Mouse (Mus musculus) kidney, postnatal 0 days (tissue): ENCODE results near the gene Tbc1d22a. TPM values are rescaled to one million over a fixed set of nuclear protein-coding genes. Genes with fewer than 3 reads are reported as not detected.

Experiments
- ATAC-seq: fragments of 200-750 bp; cut with Nextera tagmentation; replicated peaks from 2 replicates; pipeline ENCODE4 v1.8.0; 2017; ENCODE audit warnings: low read depth, moderate number of reproducible peaks, moderate TSS enrichment, moderate library complexity; ENCODE audit not compliant: low FRiP score
- DNase-seq: peaks from one replicate; pipeline ENCODE4 v3.0.0-alpha.2; 2016; ENCODE audit warnings: low spot score
- H3K27ac ChIP-seq: fragments of 300-500 bp; sonication (generic); 2 replicates; pipeline ENCODE4 v1.5.1; 2014; ENCODE audit warnings: mild to moderate bottlenecking
- H3K27me3 ChIP-seq: fragments of 300-500 bp; sonication (generic); 2 replicates; pipeline ENCODE4 v1.6.1; 2014; ENCODE audit warnings: low read length, mixed read lengths; ENCODE audit not compliant: insufficient read depth
- H3K36me3 ChIP-seq: fragments of 300-500 bp; sonication (generic); 2 replicates; pipeline ENCODE4 v1.6.1; 2014; ENCODE audit warnings: low read length, mixed read lengths; ENCODE audit not compliant: insufficient read depth
- H3K4me1 ChIP-seq: fragments of 300-500 bp; sonication (generic); replicated peaks from 2 replicates; pipeline ENCODE4 v1.6.1; 2014; ENCODE audit warnings: antibody characterized with exemption, low read length, mixed read lengths; ENCODE audit not compliant: insufficient read depth
- H3K4me2 ChIP-seq: fragments of 300-500 bp; sonication (generic); 2 replicates; pipeline ENCODE4 v1.6.1; 2014; ENCODE audit warnings: mild to moderate bottlenecking, low read length, moderate library complexity, mixed read lengths
- H3K4me3 ChIP-seq: fragments of 300-500 bp; sonication (generic); replicated peaks from 2 replicates; pipeline ENCODE4 v1.5.1; 2014; ENCODE audit warnings: low read depth, low read length
- H3K9ac ChIP-seq: fragments of 300-500 bp; sonication (generic); 2 replicates; pipeline ENCODE4 v1.6.1; 2014; ENCODE audit warnings: low read depth, low read length
- H3K9me3 ChIP-seq: fragments of 300-500 bp; sonication (generic); replicated peaks from 2 replicates; pipeline ENCODE4 v1.6.1; 2016; ENCODE audit warnings: low read length, inconsistent platforms, mixed read lengths
- CTCF ChIP-seq: IDR thresholded peaks from 2 replicates; pipeline ENCODE4 v1.5.1; 2016; ENCODE audit warnings: antibody characterized with exemption, low read depth, mild to moderate bottlenecking, moderate library complexity
- WGBS: fragments of 180-500 bp; shearing (Covaris S2); extraction: QIAGEN DNeasy Blood & Tissue Kit; methylation state at CpG from one replicate; pipeline ENCODE4 v1.1.7; 2014; 5-methylcytosine and 5-hydroxymethylcytosine counted together
- polyA plus RNA-seq: library from polyadenylated mRNA; unstranded; fragments of >200 nt; fragmentation: Nextera tagmentation; extraction: Ambion mirVana; gene quantifications from 2 replicates; pipeline ENCODE4 v1.2.1, GENCODE M21; 2015

The Tbc1d22a gene
- polyA plus RNA-seq, 1 experiment from 2014 or later: 12.7 TPM

- 69% methylated on average over 5 of the region's 5 CpGs for WGBS
- H3K4me1 ChIP-seq: peaks cover 25% of the 10 kb centered on the region; the same call in 1 of the 2 replicates
- H3K36me3 ChIP-seq: no peaks in the 10 kb centered on the region
- H3K9ac ChIP-seq: no peak overlapping the region
- ATAC-seq (no peak), DNase-seq (no peak)
- H3K27ac ChIP-seq: no peak overlapping the region
- peak overlapping the region; percentile 71 for H3K4me2 ChIP-seq
- H3K4me3 ChIP-seq: peak overlapping the region; percentile 83; the same call in 1 of the 2 replicates
- no peaks in the 10 kb centered on the region for H3K27me3 ChIP-seq
- H3K9me3 ChIP-seq: no peaks in the 10 kb centered on the region
- TF ChIP-seq CTCF: no peak
Measured at GRCm38 (mm10) chr15:86184071-86184470, 30.2 kb upstream of the Tbc1d22a start.

- DNase-seq: peak; percentile 53
- under 1% methylated on average over 68 of the region's 70 CpGs for WGBS
Measured at GRCm38 (mm10) chr15:86184851-86185688, 29.2 kb upstream of the Tbc1d22a start.

GRCm38 (mm10) chr15:86185689-86186569, 28.3 kb upstream of the Tbc1d22a start, which contains the start of gene Cerk:
Gene Cerk, minus strand, starts transcription at chr15:86186141.
- H3K9ac ChIP-seq: peak within 1 kb of the TSS; percentile 93

More at GRCm38 (mm10) chr15:86184851-86185688, 29.2 kb upstream of the Tbc1d22a start:
- H3K27ac ChIP-seq: peak overlapping the region; percentile 91
- no peaks in the 10 kb centered on the region for H3K9me3 ChIP-seq
- peaks cover 34% of the 10 kb centered on the region for H3K4me1 ChIP-seq
- peak overlapping the region; percentile 71 for H3K4me2 ChIP-seq
- H3K9ac ChIP-seq: peak overlapping the region; percentile 93
- ATAC-seq: peak; percentile 27
- no peaks in the 10 kb centered on the region for H3K36me3 ChIP-seq
- TF ChIP-seq CTCF: no peak
- peak overlapping the region; percentile 83 for H3K4me3 ChIP-seq
- no peaks in the 10 kb centered on the region for H3K27me3 ChIP-seq

GRCm38 (mm10) chr15:86186686-86187085, 27.6 kb upstream of the Tbc1d22a start:
- DNase-seq: no peak

More at GRCm38 (mm10) chr15:86185689-86186569, 28.3 kb upstream of the Tbc1d22a start, which contains the start of gene Cerk:
- Histone ChIP-seq H3K4me3 (peak within 1 kb of the TSS; percentile 83), H3K27ac (peak within 1 kb of the TSS; percentile 91), H3K4me2 (peak within 1 kb of the TSS; percentile 71), H3K36me3 (no peaks in the 10 kb centered on the region), H3K27me3 (no peaks in the 10 kb centered on the region), H3K4me1 (peaks cover 35% of the 10 kb centered on the region), H3K9me3 (no peaks in the 10 kb centered on the region)
- DNase-seq: peak; percentile 85
- peak; percentile 63 for TF ChIP-seq CTCF
- WGBS: 5% methylated on average over 41 of the region's 43 CpGs
- ATAC-seq: peak; percentile 69

GRCm38 (mm10) chr15:86188186-86188585, 26.1 kb upstream of the Tbc1d22a start:
- 0 out of 2 replicates have a peak overlapping the region, but pooled peaks have one; percentile 70 for H3K27ac ChIP-seq
- DNase-seq: no peak

More at GRCm38 (mm10) chr15:86186686-86187085, 27.6 kb upstream of the Tbc1d22a start:
- Histone ChIP-seq H3K9me3 (no peaks in the 10 kb centered on the region), H3K9ac (no peak overlapping the region), H3K4me1 (peaks cover 38% of the 10 kb centered on the region), H3K27ac (no peak overlapping the region), H3K4me3 (no peak overlapping the region), H3K4me2 (no peak overlapping the region), H3K36me3 (no peaks in the 10 kb centered on the region), H3K27me3 (no peaks in the 10 kb centered on the region)
- no peak for ATAC-seq
- 51% methylated on average over 3 of the region's 3 CpGs for WGBS
- no peak for TF ChIP-seq CTCF

More at GRCm38 (mm10) chr15:86188186-86188585, 26.1 kb upstream of the Tbc1d22a start:
- Histone ChIP-seq H3K36me3 (no peaks in the 10 kb centered on the region), H3K9me3 (no peaks in the 10 kb centered on the region), H3K4me1 (peaks cover 32% of the 10 kb centered on the region), H3K4me2 (no peak overlapping the region), H3K4me3 (no peak overlapping the region), H3K27me3 (no peaks in the 10 kb centered on the region), H3K9ac (no peak overlapping the region)
- no peak for TF ChIP-seq CTCF
- 52% methylated on average over 5 of the region's 5 CpGs for WGBS
- ATAC-seq: no peak
